8 mouse cellular contexts compared by ENCODE assay signal in genomic region chr17:26202737-26203136, GRCm38 (mm10). TPM values are rescaled to one million over a fixed set of nuclear protein-coding genes. Genes with fewer than 3 reads are reported as not detected.
A peak's percentile ranks its signal among the peaks of the same experiment; 100 is the strongest.
DNase-seq lines count a peak whose midpoint lies in the region; ATAC-seq and TF ChIP-seq lines count a peak whose summit lies in the region.

Gene Rgs11 (plus strand): TSS chr17:26202951.

- TF ChIP-seq CTCF in lung, adult 2 months (IDR thresholded peaks at IDR 0.05; ENCODE audit: insufficient read depth, low read length), result no peak

- H3K4me1 ChIP-seq in lung, adult 2 months (ENCODE audit: control insufficient read depth, insufficient read depth, low read length), result peaks cover 4% of the 10 kb centered on the region

- 2% methylated on average over 22 of the region's 22 CpGs for WGBS in lung, adult 2 months

- ATAC-seq in granulocyte monocyte progenitor cell, adult 5-6 weeks (replicated peaks; ENCODE audit: poor library complexity, severe bottlenecking), result peak; percentile 25; the same call in 1 of the 2 replicates

- peak within 1 kb of the TSS; percentile 62 for H3K4me3 ChIP-seq in lung, adult 2 months (replicated peaks; ENCODE audit: extremely low read depth, low read depth, low read length)

- DNase-seq in left cerebral cortex, adult 18-20 months (ENCODE audit: low spot score in 2 of 2), result peak; percentile 25 to 58
- no peak for DNase-seq in left cerebral cortex, adult 11 months (ENCODE audit: low spot score)
- DNase-seq in adrenal gland, postnatal 25 days, result peak; percentile 77
- DNase-seq in kidney, postnatal 4 days, result peak; percentile 48 to 52
- DNase-seq in lung, adult 2 months, result peak; percentile 59
- peak; percentile 42 for DNase-seq in right cerebral cortex, adult 18-20 months
- no peak for DNase-seq in c-Kit-positive CD71-positive TER-119-positive erythroid progenitor cells, embryonic 14.5 days (ENCODE audit: low spot score)

- no peak for TF ChIP-seq POLR2A in lung, adult 2 months (IDR thresholded peaks at IDR 0.05; ENCODE audit: borderline replicate concordance, extremely low read depth, low read depth, low read length)

RNA-seq across cellular contexts. Expression of gene Rgs11, which starts in this region (rescaled TPM):
- total RNA-seq in left cerebral cortex, adult 18-20 months (2021), result 10 to 100 TPM; 33.1 to 42.2 TPM
- 39.5 and 57.6 TPM in 2 replicates for total RNA-seq in adrenal gland, postnatal 25 days (2021)
- not detected in 2 replicates for total RNA-seq in granulocyte monocyte progenitor cell, adult 5-6 weeks (2014; fragmentation: Nextera tagmentation)
- not detected in 2 replicates for total RNA-seq in granulocyte monocyte progenitor cell, adult 5-6 weeks (2017)
- polyA plus RNA-seq in lung, adult 2 months (2012; rRNA removed), result 52.9 and 59.5 TPM in 2 replicates

Comparison
In these comparisons a context has a peak if more than half of its experiments do, and no peak if none do; other contexts are left out.
1. RNA of gene Rgs11 (total RNA-seq): 39.5 to 57.6 TPM in adrenal gland, postnatal 25 days and 33.1 to 42.2 TPM in left cerebral cortex, adult 18-20 months; not detected in granulocyte monocyte progenitor cell, adult 5-6 weeks; every median in the first group is over 10 times any median in the second.
2. DNase-seq: peak in left cerebral cortex, adult 18-20 months (2 of 2), adrenal gland, postnatal 25 days (single experiment), kidney, postnatal 4 days (2 of 2), lung, adult 2 months (single experiment) and right cerebral cortex, adult 18-20 months (single experiment); none in left cerebral cortex, adult 11 months (single experiment) and c-Kit-positive CD71-positive TER-119-positive erythroid progenitor cells, embryonic 14.5 days (single experiment).
3. Peak in ATAC-seq in granulocyte monocyte progenitor cell, adult 5-6 weeks; RNA of the gene not detected or under 1 TPM.